ENCODE assay signal across 8 mouse cellular contexts in genomic region chr13:23571504-23572217, GRCm38 (mm10). TPM values are rescaled to one million over a fixed set of nuclear protein-coding genes. Genes with fewer than 3 reads are reported as not detected.
DNase-seq lines count a peak whose midpoint lies in the region; ATAC-seq and TF ChIP-seq lines count a peak whose summit lies in the region.
"Not testable (repeated sequence)": the region's sequence is repeated elsewhere in the genome, so short reads cannot be mapped to it uniquely, and the experiment has no call there.

No protein-coding gene starts in this region.

- under 1% methylated on average over 10 of the region's 34 CpGs for WGBS in forebrain, embryonic 16.5 days
- WGBS in hindbrain, embryonic 13.5 days = under 1% methylated on average over 17 of the region's 34 CpGs
- 0% methylated on average over 10 of the region's 34 CpGs for WGBS in lung, embryonic 14.5 days

- not testable (repeated sequence) for TF ChIP-seq CTCF in left cerebral cortex, adult 2 months (IDR thresholded peaks at IDR 0.05); lung, embryonic 14.5 days (IDR thresholded peaks at IDR 0.05; ENCODE audit: low read depth)

- intact Hi-C loops in left cerebral cortex, adult 2 months (cut with DNase I) = loop anchor here (5.0 kb wide), 1 partner anchor 39 kb away; the partner anchor contains the start of genes Hist1h2af and Hist1h4h

- ATAC-seq in forebrain, embryonic 16.5 days; lung, embryonic 14.5 days (ENCODE audit: insufficient read depth): not testable (repeated sequence)
- peak; percentile 1; the same call in 1 of the 2 replicates for ATAC-seq in hindbrain, embryonic 13.5 days (ENCODE audit: low FRiP score)

- peak overlapping the region; percentile 44 for H3K4me3 ChIP-seq in forebrain, embryonic 16.5 days (replicated peaks; ENCODE audit: low read length)
- H3K4me3 ChIP-seq in hindbrain, embryonic 13.5 days = peak overlapping the region; percentile 50
- H3K4me3 ChIP-seq in left cerebral cortex, adult 2 months = peak overlapping the region; percentile 55
- H3K4me3 ChIP-seq in lung, embryonic 14.5 days (ENCODE audit: low read depth, low read length) = peak overlapping the region; percentile 45

- not testable (repeated sequence) for H3K27me3 ChIP-seq in forebrain, embryonic 16.5 days (replicated peaks; ENCODE audit: control insufficient read depth, insufficient read depth, low read length); hindbrain, embryonic 13.5 days; lung, embryonic 14.5 days (ENCODE audit: insufficient read depth, low read length)

- H3K4me2 ChIP-seq in forebrain, embryonic 16.5 days (ENCODE audit: low read length) = peak overlapping the region; percentile 53
- peak overlapping the region; percentile 74 for H3K4me2 ChIP-seq in hindbrain, embryonic 13.5 days
- peak overlapping the region; percentile 87 for H3K4me2 ChIP-seq in lung, embryonic 14.5 days

- H3K9ac ChIP-seq in forebrain, embryonic 16.5 days (replicated peaks; ENCODE audit: low read depth, low read length) = peak overlapping the region; percentile 68
- peak overlapping the region; percentile 81 for H3K9ac ChIP-seq in hindbrain, embryonic 13.5 days
- peak overlapping the region; percentile 82 for H3K9ac ChIP-seq in lung, embryonic 14.5 days

- H3K27ac ChIP-seq in forebrain, embryonic 16.5 days (ENCODE audit: low read length) = peak overlapping the region; percentile 96
- H3K27ac ChIP-seq in hindbrain, embryonic 13.5 days = peak overlapping the region; percentile 96
- H3K27ac ChIP-seq in left cerebral cortex, adult 2 months = peak overlapping the region; percentile 94
- H3K27ac ChIP-seq in lung, embryonic 14.5 days (ENCODE audit: low read depth) = peak overlapping the region; percentile 99

- H3K4me1 ChIP-seq in forebrain, embryonic 16.5 days (replicated peaks; ENCODE audit: control insufficient read depth, insufficient read depth, low read length) = peaks cover 20% of the 10 kb centered on the region
- peaks cover 34% of the 10 kb centered on the region for H3K4me1 ChIP-seq in hindbrain, embryonic 13.5 days (replicated peaks)
- not testable (repeated sequence) for H3K4me1 ChIP-seq in lung, embryonic 14.5 days (ENCODE audit: insufficient read depth)

- not testable (repeated sequence) for H3K9me3 ChIP-seq in forebrain, embryonic 16.5 days (ENCODE audit: control insufficient read depth, low read length); hindbrain, embryonic 13.5 days; lung, embryonic 14.5 days (ENCODE audit: low read depth, low read length)

- peak; percentile 67 for DNase-seq in ES-CJ7 (ENCODE audit: low read depth, low spot score)
- peak; percentile 56 for DNase-seq in embryo, embryonic 11 days
- DNase-seq in left cerebral cortex, adult 2 months (ENCODE audit: extremely low spot score in 1 of 2, low spot score in 2 of 2) = not testable (repeated sequence)
- peak; percentile 75 for DNase-seq in lung, embryonic 14.5 days
- DNase-seq in naive thymus-derived CD4-positive, alpha-beta T cell, adult 2 months (ENCODE audit: low read depth) = peak; percentile 51
- DNase-seq in thymus, postnatal 0 days (ENCODE audit: low spot score) = peak; percentile 56

- not testable (repeated sequence) for H3K36me3 ChIP-seq in forebrain, embryonic 16.5 days (ENCODE audit: control insufficient read depth, insufficient read depth); hindbrain, embryonic 13.5 days; lung, embryonic 14.5 days (ENCODE audit: insufficient read depth)

RNA-seq across cellular contexts. Expression of gene Hist1h2bg, which starts 0.5 kb away (rescaled TPM):
- polyA plus RNA-seq in forebrain, embryonic 16.5 days (2015; fragmentation: Nextera tagmentation; extraction: Ambion mirVana) = 2.1 and 6.2 TPM in 2 replicates
- 2.8 TPM in 2 replicates for polyA plus RNA-seq in hindbrain, embryonic 13.5 days (2015; fragmentation: Nextera tagmentation; extraction: Ambion mirVana)
- 10 to 100 TPM; 68.0 to 71.2 TPM for total RNA-seq in left cerebral cortex, adult 2 months (2021)
- polyA plus RNA-seq in lung, embryonic 14.5 days (2014; fragmentation: Nextera tagmentation; extraction: Ambion mirVana) = 14.9 TPM in 2 replicates
- 32.3 and 46.0 TPM in 2 replicates for polyA plus RNA-seq in thymus, postnatal 0 days (2015; fragmentation: Nextera tagmentation; extraction: Ambion mirVana)

RNA-seq across cellular contexts. Expression of gene Hist1h2ae, which starts 0.6 kb away (rescaled TPM):
- polyA plus RNA-seq in forebrain, embryonic 16.5 days (2015; fragmentation: Nextera tagmentation; extraction: Ambion mirVana) = 33.0 and 46.2 TPM in 2 replicates
- polyA plus RNA-seq in hindbrain, embryonic 13.5 days (2015; fragmentation: Nextera tagmentation; extraction: Ambion mirVana) = 26.4 and 29.3 TPM in 2 replicates
- total RNA-seq in left cerebral cortex, adult 2 months (2021) = 1 to 10 TPM; 2.4 to 5.0 TPM
- polyA plus RNA-seq in lung, embryonic 14.5 days (2014; fragmentation: Nextera tagmentation; extraction: Ambion mirVana) = 164 and 166 TPM in 2 replicates
- polyA plus RNA-seq in thymus, postnatal 0 days (2015; fragmentation: Nextera tagmentation; extraction: Ambion mirVana) = 198 and 214 TPM in 2 replicates

RNA-seq across cellular contexts. Expression of gene Hist1h2bf, which starts 2.3 kb away (rescaled TPM):
- 2.1 and 2.6 TPM in 2 replicates for polyA plus RNA-seq in forebrain, embryonic 16.5 days (2015; fragmentation: Nextera tagmentation; extraction: Ambion mirVana)
- polyA plus RNA-seq in hindbrain, embryonic 13.5 days (2015; fragmentation: Nextera tagmentation; extraction: Ambion mirVana) = 1.2 and 3.0 TPM in 2 replicates
- total RNA-seq in left cerebral cortex, adult 2 months (2021) = 10 to 100 TPM; 19.7 to 24.1 TPM
- 7.8 and 12.2 TPM in 2 replicates for polyA plus RNA-seq in lung, embryonic 14.5 days (2014; fragmentation: Nextera tagmentation; extraction: Ambion mirVana)
- polyA plus RNA-seq in thymus, postnatal 0 days (2015; fragmentation: Nextera tagmentation; extraction: Ambion mirVana) = 22.7 and 39.0 TPM in 2 replicates

RNA-seq across cellular contexts. Expression of gene Hist1h2ad, which starts 2.5 kb away (rescaled TPM):
- polyA plus RNA-seq in forebrain, embryonic 16.5 days (2015; fragmentation: Nextera tagmentation; extraction: Ambion mirVana) = 1.2 and 3.4 TPM in 2 replicates
- 0.61 and 2.7 TPM in 2 replicates for polyA plus RNA-seq in hindbrain, embryonic 13.5 days (2015; fragmentation: Nextera tagmentation; extraction: Ambion mirVana)
- 1 to 10 TPM; 3.8 to 9.0 TPM for total RNA-seq in left cerebral cortex, adult 2 months (2021)
- 4.2 and 4.9 TPM in 2 replicates for polyA plus RNA-seq in lung, embryonic 14.5 days (2014; fragmentation: Nextera tagmentation; extraction: Ambion mirVana)
- 7.2 and 11.3 TPM in 2 replicates for polyA plus RNA-seq in thymus, postnatal 0 days (2015; fragmentation: Nextera tagmentation; extraction: Ambion mirVana)

RNA-seq across cellular contexts. Expression of gene Hist1h3d, which starts 3.9 kb away (rescaled TPM):
- 2.2 and 2.8 TPM in 2 replicates for polyA plus RNA-seq in forebrain, embryonic 16.5 days (2015; fragmentation: Nextera tagmentation; extraction: Ambion mirVana)
- polyA plus RNA-seq in hindbrain, embryonic 13.5 days (2015; fragmentation: Nextera tagmentation; extraction: Ambion mirVana) = 1.6 and 2.7 TPM in 2 replicates
- total RNA-seq in left cerebral cortex, adult 2 months (2021) = 1 to 10 TPM; 6.9 to 9.9 TPM
- 10.0 and 13.9 TPM in 2 replicates for polyA plus RNA-seq in lung, embryonic 14.5 days (2014; fragmentation: Nextera tagmentation; extraction: Ambion mirVana)
- polyA plus RNA-seq in thymus, postnatal 0 days (2015; fragmentation: Nextera tagmentation; extraction: Ambion mirVana) = 9.4 and 13.3 TPM in 2 replicates
